Mouse (Mus musculus) liver, adult 2 months (tissue): ENCODE measurements around the gene 4931440F15Rik. TPM values are rescaled to one million over a fixed set of nuclear protein-coding genes. Genes with fewer than 3 reads are reported as not detected.

Experiments
- DNase-seq: peaks from one replicate; pipeline ENCODE4 v3.0.0-alpha.2; 2011; ENCODE audit warnings: low read depth, low spot score; ENCODE audit errors: extremely low read depth
- H3K27ac ChIP-seq: fragments of 200-500 bp; replicated peaks from 2 replicates; pipeline ENCODE4 v1.5.1; 2012; ENCODE audit warnings: low read depth, mild to moderate bottlenecking, control low read depth, inconsistent platforms, low read length; ENCODE audit not compliant: insufficient read depth
- H3K27me3 ChIP-seq: fragments of 200-500 bp; 2 replicates; pipeline ENCODE4 v1.6.1; 2012; ENCODE audit warnings: mild to moderate bottlenecking, moderate library complexity, low read length, inconsistent platforms; ENCODE audit not compliant: control insufficient read depth, insufficient read depth
- H3K36me3 ChIP-seq: fragments of 200-500 bp; 2 replicates; pipeline ENCODE4 v1.6.1; 2012; ENCODE audit warnings: low read length, inconsistent platforms; ENCODE audit not compliant: control insufficient read depth, insufficient read depth
- H3K4me1 ChIP-seq: fragments of 200-500 bp; 2 replicates; pipeline ENCODE4 v1.6.1; 2011; ENCODE audit warnings: low read length; ENCODE audit not compliant: control insufficient read depth, insufficient read depth
- H3K4me3 ChIP-seq: fragments of 200-500 bp; 2 replicates; pipeline ENCODE4 v1.5.1; 2011; ENCODE audit warnings: low read depth, mild to moderate bottlenecking, control low read depth, low read length, moderate library complexity; ENCODE audit not compliant: insufficient read depth
- H3K79me2 ChIP-seq: fragments of 200-500 bp; 2 replicates; pipeline ENCODE4 v1.6.1; 2012; ENCODE audit warnings: inconsistent platforms, mild to moderate bottlenecking, low read length, moderate library complexity; ENCODE audit not compliant: control insufficient read depth, insufficient read depth
- H3K9ac ChIP-seq: fragments of 200-500 bp; 2 replicates; pipeline ENCODE4 v1.6.1; 2012; ENCODE audit warnings: low read depth, mild to moderate bottlenecking, control low read depth, inconsistent platforms, low read length
- CTCF ChIP-seq: fragments of 200-500 bp; IDR thresholded peaks from 2 replicates; pipeline ENCODE4 v1.5.1; 2011; ENCODE audit warnings: low read depth, low read length, control low read depth
- POLR2A ChIP-seq: fragments of 200-500 bp; IDR thresholded peaks from 2 replicates; pipeline ENCODE4 v1.6.1; 2011; ENCODE audit warnings: low read length, control low read depth; ENCODE audit not compliant: insufficient read depth; ENCODE audit errors: extremely low read depth
- WGBS: fragments of 180-500 bp; shearing (Covaris S2); methylation state at CpG from one replicate; pipeline ENCODE4 v1.1.7; 2018; 5-methylcytosine and 5-hydroxymethylcytosine counted together
- polyA plus RNA-seq: library from polyadenylated mRNA; depleted of rRNA; stranded (reverse); fragments of >200 nt; gene quantifications from 2 replicates; pipeline ENCODE4 v1.2.3, GENCODE M21; 2012
- total RNA-seq: library from RNA; depleted of rRNA; stranded (reverse); fragments of >200 nt; gene quantifications from 2 replicates; pipeline ENCODE4 v1.2.3, GENCODE M21; 2014

Gene 4931440F15Rik
- total and polyA plus RNA-seq, 2 experiments = 0.09 TPM; not detected in 1

- no peak for DNase-seq
- Histone ChIP-seq H3K79me2 (no peaks in the 10 kb centered on the region), H3K4me3 (no peak overlapping the region), H3K9ac (no peak overlapping the region), H3K27ac (no peak overlapping the region), H3K27me3 (peaks cover 12% of the 10 kb centered on the region), H3K36me3 (no peaks in the 10 kb centered on the region), H3K4me1 (peaks cover 2% of the 10 kb centered on the region; the same call in 1 of the 2 replicates)
- 75% methylated on average over 2 of the region's 2 CpGs for WGBS
- TF ChIP-seq POLR2A (no peak), CTCF (no peak)
Observed at GRCm38 (mm10) chr11:29823141-29823540, 2.3 kb downstream of the 4931440F15Rik start.

DNA sequence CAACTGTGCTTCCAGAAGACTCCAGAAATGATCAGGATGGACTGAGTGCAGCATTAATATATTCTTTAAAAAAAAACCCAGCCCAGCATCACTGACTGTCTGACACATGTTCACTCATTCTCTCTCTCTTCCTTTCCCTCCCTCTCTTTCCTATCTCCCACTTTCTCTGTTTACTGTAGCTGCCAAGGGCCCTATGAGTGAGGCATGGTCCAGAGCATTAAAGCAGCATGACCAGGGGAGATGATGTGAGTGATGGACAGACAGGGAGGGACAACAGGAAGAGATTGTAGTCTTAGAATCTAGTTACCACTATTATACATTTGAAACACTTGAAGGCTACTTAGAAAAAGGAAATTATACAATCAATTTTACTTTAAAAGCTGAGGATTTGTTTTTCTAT, 9.8 kb downstream of the 4931440F15Rik start:
- H3K4me3 ChIP-seq = no peak overlapping the region
- H3K9ac ChIP-seq = no peak overlapping the region

DNA sequence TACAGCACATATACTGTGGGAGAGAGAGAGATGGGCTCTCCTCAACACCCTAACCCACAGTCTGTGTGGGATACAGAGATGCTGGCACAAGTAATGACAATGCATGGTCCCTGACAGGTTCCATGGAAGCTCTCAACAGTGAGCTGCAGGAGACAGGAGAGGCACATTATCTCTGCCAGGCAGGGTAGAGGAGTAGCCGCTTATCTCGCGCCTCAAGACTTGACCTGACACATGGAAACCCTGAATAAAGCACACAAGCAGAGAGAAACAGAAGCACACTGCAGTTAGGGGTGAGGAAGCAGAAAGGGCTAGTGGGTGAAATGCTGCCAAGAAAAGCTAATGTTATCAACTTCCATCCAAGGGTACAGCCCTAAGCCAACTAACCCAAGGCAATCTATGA, 10.2 kb downstream of the 4931440F15Rik start:
- no peak overlapping the region for H3K27ac ChIP-seq
- TF ChIP-seq CTCF = no peak
- no peak overlapping the region for H3K4me3 ChIP-seq
- no peaks in the 10 kb centered on the region for H3K36me3 ChIP-seq
- 88% methylated on average over 3 of the region's 3 CpGs for WGBS
- H3K4me1 ChIP-seq = no peaks in the 10 kb centered on the region
- DNase-seq = no peak
- H3K27me3 ChIP-seq = no peaks in the 10 kb centered on the region
- no peaks in the 10 kb centered on the region for H3K79me2 ChIP-seq
- no peak overlapping the region for H3K9ac ChIP-seq

More for the DNA sequence above, 9.8 kb downstream of the 4931440F15Rik start:
- H3K27ac ChIP-seq = no peak overlapping the region
- H3K27me3 ChIP-seq = no peaks in the 10 kb centered on the region
- no peaks in the 10 kb centered on the region for H3K79me2 ChIP-seq
- no peaks in the 10 kb centered on the region for H3K36me3 ChIP-seq
- TF ChIP-seq POLR2A = no peak
- no peak for TF ChIP-seq CTCF
- H3K4me1 ChIP-seq = no peaks in the 10 kb centered on the region
- no peak for DNase-seq

DNA sequence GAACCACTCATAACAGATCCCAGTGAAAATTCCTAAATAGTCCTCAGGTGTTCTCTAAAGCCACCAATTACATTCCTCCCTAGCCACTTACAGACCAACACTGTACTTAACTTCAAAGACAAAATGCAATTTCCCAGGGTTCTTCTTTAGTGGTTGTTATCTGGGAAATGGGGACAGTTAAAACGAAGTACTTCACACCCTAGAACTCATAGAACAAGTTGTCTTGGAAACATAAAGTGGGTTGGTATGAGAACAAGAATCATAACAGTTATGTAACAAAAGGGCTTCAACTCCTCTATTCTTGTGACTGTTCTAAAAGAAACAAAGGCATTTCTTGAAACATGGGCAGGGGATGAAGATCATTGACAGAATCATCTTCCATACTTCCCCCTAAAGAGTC, 12.2 kb downstream of the 4931440F15Rik start:
- TF ChIP-seq CTCF (no peak), POLR2A (no peak)
- Histone ChIP-seq H3K36me3 (no peaks in the 10 kb centered on the region), H3K27me3 (no peaks in the 10 kb centered on the region), H3K4me3 (no peak overlapping the region), H3K4me1 (peaks cover 3% of the 10 kb centered on the region), H3K9ac (no peak overlapping the region), H3K27ac (no peak overlapping the region), H3K79me2 (no peaks in the 10 kb centered on the region)
- DNase-seq = no peak
- 93% methylated on average over 1 of the region's 1 CpGs for WGBS

DNA sequence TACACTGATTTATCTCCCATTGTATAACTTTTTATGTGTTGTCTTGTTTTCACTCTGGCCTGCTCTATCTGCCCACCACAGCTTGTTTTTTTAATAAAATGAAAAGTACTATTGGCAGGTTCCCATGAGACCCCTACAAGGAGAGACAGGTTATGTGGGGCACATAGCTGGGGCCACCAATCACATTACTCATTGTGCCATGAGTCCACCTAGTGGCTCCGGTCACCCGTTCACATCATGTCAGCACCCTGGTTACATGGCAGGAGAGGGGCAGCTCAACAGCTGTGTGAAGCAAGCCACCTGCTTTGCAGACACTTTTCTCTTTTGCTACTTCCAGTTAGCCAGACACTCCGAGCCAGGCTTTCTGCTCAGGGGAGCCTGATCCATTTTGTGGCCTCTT, 13.0 kb downstream of the 4931440F15Rik start:
- no peak overlapping the region for H3K27ac ChIP-seq
- WGBS = 91% methylated on average over 3 of the region's 3 CpGs

GRCm38 (mm10) chr11:29810324-29810723, 15.1 kb downstream of the 4931440F15Rik start:
- H3K79me2 ChIP-seq = no peaks in the 10 kb centered on the region
- H3K4me3 ChIP-seq = no peak overlapping the region
- no peaks in the 10 kb centered on the region for H3K27me3 ChIP-seq
- H3K27ac ChIP-seq = no peak overlapping the region
- H3K36me3 ChIP-seq = no peaks in the 10 kb centered on the region
- H3K4me1 ChIP-seq = peaks cover 5% of the 10 kb centered on the region
- DNase-seq = no peak
- TF ChIP-seq CTCF (no peak), POLR2A (no peak)
- no peak overlapping the region for H3K9ac ChIP-seq
- WGBS = 89% methylated on average over 3 of the region's 3 CpGs

More for the DNA sequence above, 13.0 kb downstream of the 4931440F15Rik start:
- Histone ChIP-seq H3K9ac (no peak overlapping the region), H3K27me3 (no peaks in the 10 kb centered on the region), H3K4me1 (peaks cover 5% of the 10 kb centered on the region), H3K36me3 (no peaks in the 10 kb centered on the region), H3K4me3 (no peak overlapping the region), H3K79me2 (no peaks in the 10 kb centered on the region)
- no peak for TF ChIP-seq CTCF
- no peak for TF ChIP-seq POLR2A
- DNase-seq = no peak
